Mouse (Mus musculus) thymus, adult 2 months (tissue): ENCODE data around the gene Olfr1367. TPM values are rescaled to one million over a fixed set of nuclear protein-coding genes. Genes with fewer than 3 reads are reported as not detected.
"Not testable (repeated sequence)": the region's sequence is repeated elsewhere in the genome, so short reads cannot be mapped to it uniquely, and the experiment has no call there.

ENCODE experiments used
- DNase-seq: peaks from one replicate; pipeline ENCODE4 v3.0.0; 2021
- H3K27ac ChIP-seq: fragments of 200-500 bp; 2 replicates; pipeline ENCODE4 v1.5.1; 2012; ENCODE audit warnings: low read length, control low read depth; ENCODE audit not compliant: control insufficient read depth, insufficient read depth
- H3K27me3 ChIP-seq: fragments of 200-500 bp; 2 replicates; pipeline ENCODE4 v1.6.1; 2012; ENCODE audit warnings: mild to moderate bottlenecking, low read length, moderate library complexity, mixed read lengths; ENCODE audit not compliant: control insufficient read depth, insufficient read depth
- H3K36me3 ChIP-seq: fragments of 200-500 bp; 2 replicates; pipeline ENCODE4 v1.6.1; 2012; ENCODE audit warnings: mild to moderate bottlenecking, low read length, moderate library complexity; ENCODE audit not compliant: control insufficient read depth, insufficient read depth
- H3K4me1 ChIP-seq: fragments of 200-500 bp; replicated peaks from 2 replicates; pipeline ENCODE4 v1.6.1; 2012; ENCODE audit warnings: low read length; ENCODE audit not compliant: control insufficient read depth, insufficient read depth
- H3K4me3 ChIP-seq: fragments of 200-500 bp; 2 replicates; pipeline ENCODE4 v1.5.1; 2012; ENCODE audit warnings: mild to moderate bottlenecking, low read length, control low read depth, moderate library complexity; ENCODE audit not compliant: control insufficient read depth, insufficient read depth
- CTCF ChIP-seq: fragments of 200-500 bp; IDR thresholded peaks from 2 replicates; pipeline ENCODE4 v1.5.1; 2012; ENCODE audit warnings: mild to moderate bottlenecking, control low read depth, low read length, moderate library complexity, borderline replicate concordance; ENCODE audit not compliant: control insufficient read depth, poor library complexity, insufficient read depth; ENCODE audit errors: extremely low read depth
- POLR2A ChIP-seq: fragments of 200-500 bp; IDR thresholded peaks from 2 replicates; pipeline ENCODE4 v1.6.1; 2012; ENCODE audit warnings: mild to moderate bottlenecking, low read length, control low read depth, moderate library complexity; ENCODE audit not compliant: control insufficient read depth, poor library complexity, insufficient read depth; ENCODE audit errors: extremely low read depth
- WGBS: fragments of 180-500 bp; shearing (Covaris S2); methylation state at CpG from one replicate; pipeline ENCODE4 v1.1.7; 2018; 5-methylcytosine and 5-hydroxymethylcytosine counted together
- polyA plus RNA-seq: library from polyadenylated mRNA; depleted of rRNA; stranded (reverse); fragments of >200 nt; gene quantifications from 2 replicates; pipeline ENCODE4 v1.2.3, GENCODE M21; 2012; rRNA removed

Gene Olfr1367
- polyA plus RNA-seq, 1 experiment, result not detected

GRCm38 (mm10) chr13:21377773-21378172 lies 31.1 kb downstream of the Olfr1367 start:
- Histone ChIP-seq H3K27ac (no peak overlapping the region), H3K4me1 (no peaks in the 10 kb centered on the region), H3K4me3 (no peak overlapping the region), H3K36me3 (no peaks in the 10 kb centered on the region), H3K27me3 (no peaks in the 10 kb centered on the region)
- WGBS, result 93% methylated on average over 2 of the region's 2 CpGs
- TF ChIP-seq CTCF (no peak), POLR2A (no peak)
- DNase-seq, result no peak

GRCm38 (mm10) chr13:21395211-21395610 lies 48.5 kb downstream of the Olfr1367 start:
- DNase-seq, result no peak

GRCm38 (mm10) chr13:21395623-21396022 lies 48.9 kb downstream of the Olfr1367 start:
- WGBS, result 94% methylated on average over 6 of the region's 6 CpGs
- Histone ChIP-seq H3K36me3 (peaks cover 28% of the 10 kb centered on the region), H3K4me3 (no peak overlapping the region), H3K27me3 (no peaks in the 10 kb centered on the region), H3K27ac (no peak overlapping the region), H3K4me1 (no peaks in the 10 kb centered on the region)
- DNase-seq, result no peak
- TF ChIP-seq POLR2A (no peak), CTCF (no peak)

More at GRCm38 (mm10) chr13:21395211-21395610, 48.5 kb downstream of the Olfr1367 start:
- no peaks in the 10 kb centered on the region for H3K27me3 ChIP-seq
- H3K27ac ChIP-seq, result no peak overlapping the region
- no peak for TF ChIP-seq CTCF
- no peak for TF ChIP-seq POLR2A
- 96% methylated on average over 1 of the region's 1 CpGs for WGBS
- no peak overlapping the region for H3K4me3 ChIP-seq
- no peaks in the 10 kb centered on the region for H3K4me1 ChIP-seq
- H3K36me3 ChIP-seq, result peaks cover 32% of the 10 kb centered on the region

GRCm38 (mm10) chr13:21396048-21396447 lies 49.3 kb downstream of the Olfr1367 start:
- not testable (repeated sequence) for H3K4me1 ChIP-seq, H3K4me3 ChIP-seq, H3K27me3 ChIP-seq, DNase-seq, H3K27ac ChIP-seq
- 95% methylated on average over 18 of the region's 18 CpGs for WGBS
- H3K36me3 ChIP-seq, result peaks cover 24% of the 10 kb centered on the region

GRCm38 (mm10) chr13:21397486-21397885 lies 50.8 kb downstream of the Olfr1367 start:
- Histone ChIP-seq H3K4me1 (peaks cover 2% of the 10 kb centered on the region; the same call in 1 of the 2 replicates), H3K36me3 (peaks cover 13% of the 10 kb centered on the region), H3K27ac (no peak overlapping the region), H3K4me3 (no peak overlapping the region), H3K27me3 (no peaks in the 10 kb centered on the region)
- TF ChIP-seq CTCF, result no peak
- no peak for TF ChIP-seq POLR2A
- 84% methylated on average over 2 of the region's 2 CpGs for WGBS
- no peak for DNase-seq

Other genes with a start within 250 kb of the Olfr1367 start
- gene Olfr1369-ps1, start 235.4 kb upstream of the Olfr1367 start, polyA plus RNA-seq, result not detected in 2 replicates
- not detected in 2 replicates for gene Olfr263, start 217.3 kb upstream of the Olfr1367 start, polyA plus RNA-seq
- not detected in 2 replicates for gene Olfr1368, start 201.0 kb upstream of the Olfr1367 start, polyA plus RNA-seq
- gene Trim27, start 167.5 kb upstream of the Olfr1367 start, polyA plus RNA-seq, result 131 and 200 TPM in 2 replicates
- not detected in 2 replicates for gene Gpx5, start 54.2 kb upstream of the Olfr1367 start, polyA plus RNA-seq
- gene Gpx6, start 34.8 kb upstream of the Olfr1367 start, polyA plus RNA-seq, result 0.36 and 0.38 TPM in 2 replicates
- 1.5 and 1.6 TPM in 2 replicates for gene Zscan12, start 15.9 kb downstream of the Olfr1367 start, polyA plus RNA-seq
- gene Zkscan3, start 55.8 kb downstream of the Olfr1367 start, polyA plus RNA-seq, result 24.8 and 30.4 TPM in 2 replicates
- 0.36 and 0.55 TPM in 2 replicates for gene Pgbd1, start 94.1 kb downstream of the Olfr1367 start, polyA plus RNA-seq
- gene Zscan26, start 106.8 kb downstream of the Olfr1367 start, polyA plus RNA-seq, result 8.2 and 11.3 TPM in 2 replicates
- 0.11 and 0.12 TPM in 2 replicates for gene Nkapl, start 121.6 kb downstream of the Olfr1367 start, polyA plus RNA-seq
- 0.18 and 0.26 TPM in 2 replicates for gene Zkscan4, start 132.0 kb downstream of the Olfr1367 start, polyA plus RNA-seq
- not detected in 2 replicates for gene Gm10065, start 132.5 kb downstream of the Olfr1367 start, polyA plus RNA-seq
- gene AK157302, start 148.3 kb downstream of the Olfr1367 start, polyA plus RNA-seq, result 0.07 and 0.09 TPM in 2 replicates
- 5.6 and 9.5 TPM in 2 replicates for gene Gm11273, start 154.5 kb downstream of the Olfr1367 start, polyA plus RNA-seq
- 4.9 and 5.3 TPM in 2 replicates for gene Zkscan8, start 184.2 kb downstream of the Olfr1367 start, polyA plus RNA-seq
- gene Olfr1366, start 195.9 kb downstream of the Olfr1367 start, polyA plus RNA-seq, result not detected in 2 replicates
- gene Olfr1535, start 213.0 kb downstream of the Olfr1367 start, polyA plus RNA-seq, result not detected in 2 replicates
- gene Olfr1364, start 234.8 kb downstream of the Olfr1367 start, polyA plus RNA-seq, result not detected in 2 replicates